Mouse (Mus musculus): Measurements from ENCODE around the gene Tnrc18. TPM values are rescaled to one million over a fixed set of nuclear protein-coding genes. Genes with fewer than 3 reads are reported as not detected.
"Not testable (repeated sequence)": the region's sequence is repeated elsewhere in the genome, so short reads cannot be mapped to it uniquely, and the experiment has no call there.

Tnrc18 gene
- total and polyA plus RNA-seq, 2 experiments from 2014 or later = 19.9 to 137 TPM

DNA sequence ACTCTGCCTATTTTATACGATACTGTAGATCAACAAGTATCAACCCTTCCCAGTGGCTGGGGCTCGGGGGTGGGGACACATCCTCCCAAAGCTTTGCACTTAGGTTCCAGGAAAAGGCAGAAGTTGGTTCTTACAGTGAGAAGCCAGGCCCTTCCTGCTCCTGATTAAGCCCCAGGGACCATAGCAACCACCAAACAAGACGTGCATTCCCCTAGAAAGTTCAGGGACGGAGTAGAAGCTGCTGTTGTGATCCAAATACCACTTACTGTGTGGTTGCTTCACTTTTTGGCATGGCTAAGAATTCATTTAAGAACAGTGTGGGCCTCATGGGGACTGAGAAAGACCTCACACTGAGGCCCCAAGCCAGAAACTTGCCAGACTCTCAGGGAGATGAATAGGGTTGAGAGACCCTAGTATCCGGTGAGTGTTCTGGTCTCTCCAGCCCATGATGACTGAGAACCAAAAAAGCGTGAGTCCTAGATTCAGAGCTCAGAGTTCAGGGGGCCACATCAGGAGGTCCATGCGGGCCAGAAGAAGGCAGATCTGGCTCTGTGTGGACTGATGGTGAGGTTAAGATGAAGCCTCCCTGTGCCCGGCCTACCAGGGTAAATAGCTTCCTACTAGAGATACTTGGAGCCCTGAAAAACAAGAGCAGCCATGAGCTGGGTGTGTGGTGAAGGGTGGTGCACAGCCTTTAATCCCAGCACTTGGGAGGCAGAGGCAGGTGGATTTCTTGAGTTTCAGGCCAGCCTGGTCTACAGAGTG, 24.1 kb upstream of the Tnrc18 start:
- no peaks in the 10 kb centered on the region for H3K4me1 ChIP-seq (ENCODE audit: insufficient read depth, low read length)
- 59% methylated on average over 8 of the region's 8 CpGs for WGBS
- H3K9me3 ChIP-seq (ENCODE audit: low read length) = no peaks in the 10 kb centered on the region
- H3K27me3 ChIP-seq (ENCODE audit: insufficient read depth, low read length) = no peaks in the 10 kb centered on the region
- no peak overlapping the region for H3K4me3 ChIP-seq (ENCODE audit: low read length)
- H3K4me2 ChIP-seq (ENCODE audit: low read depth, low read length) = no peak overlapping the region
- TF ChIP-seq CTCF (IDR thresholded peaks at IDR 0.05; ENCODE audit: low read depth) = no peak
- H3K9ac ChIP-seq (replicated peaks; ENCODE audit: low read length) = no peak overlapping the region
- peak; percentile 20 for DNase-seq (ENCODE audit: low spot score)
- peak overlapping the region; percentile 48; the same call in 1 of the 2 replicates for H3K27ac ChIP-seq
- peak; percentile 58; the same call in 1 of the 2 replicates for ATAC-seq
- no peaks in the 10 kb centered on the region for H3K36me3 ChIP-seq (ENCODE audit: insufficient read depth, low read length)

GRCm38 (mm10) chr5:142837427-142837826, 20.0 kb upstream of the Tnrc18 start:
- ATAC-seq; H3K4me3 ChIP-seq (ENCODE audit: low read length); H3K4me1 ChIP-seq (ENCODE audit: insufficient read depth, low read length); H3K27ac ChIP-seq; H3K27me3 ChIP-seq (ENCODE audit: insufficient read depth, low read length); H3K9me3 ChIP-seq (ENCODE audit: low read length); H3K4me2 ChIP-seq (ENCODE audit: low read depth, low read length); H3K9ac ChIP-seq (replicated peaks; ENCODE audit: low read length); DNase-seq (ENCODE audit: low spot score); H3K36me3 ChIP-seq (ENCODE audit: insufficient read depth, low read length): not testable (repeated sequence)
- WGBS = 92% methylated on average over 2 of the region's 2 CpGs

DNA sequence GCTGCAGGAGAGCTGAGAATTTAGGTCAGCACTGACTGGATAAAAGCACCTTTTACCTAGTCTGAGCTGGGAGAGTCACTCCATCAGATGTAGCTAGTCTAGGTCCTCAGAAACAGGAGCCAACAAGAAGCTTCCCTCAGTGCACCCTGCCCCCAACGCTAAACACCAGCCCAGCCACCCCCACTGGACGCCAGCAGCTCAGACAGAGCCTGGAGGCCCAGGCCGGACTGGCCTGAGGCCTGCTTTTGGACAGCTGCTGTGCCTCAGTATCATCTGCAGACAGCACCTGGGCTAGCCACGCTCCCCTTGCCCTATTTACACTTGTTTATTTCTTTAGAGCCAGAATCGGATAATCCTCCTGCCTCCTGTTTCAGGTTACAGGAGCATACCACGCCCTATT, 19.4 kb upstream of the Tnrc18 start:
- H3K27ac ChIP-seq = no peak overlapping the region
- 74% methylated on average over 6 of the region's 6 CpGs for WGBS
- H3K4me1 ChIP-seq (ENCODE audit: insufficient read depth, low read length) = no peaks in the 10 kb centered on the region
- H3K4me3 ChIP-seq (ENCODE audit: low read length) = no peak overlapping the region
- no peaks in the 10 kb centered on the region for H3K9me3 ChIP-seq (ENCODE audit: low read length)
- H3K27me3 ChIP-seq (ENCODE audit: insufficient read depth, low read length) = no peaks in the 10 kb centered on the region
- no peaks in the 10 kb centered on the region for H3K36me3 ChIP-seq (ENCODE audit: insufficient read depth, low read length)
- DNase-seq (ENCODE audit: low spot score) (no peak), ATAC-seq (no peak)
- TF ChIP-seq CTCF (IDR thresholded peaks at IDR 0.05; ENCODE audit: low read depth) = no peak
- no peak overlapping the region for H3K4me2 ChIP-seq (ENCODE audit: low read depth, low read length)
- no peak overlapping the region for H3K9ac ChIP-seq (replicated peaks; ENCODE audit: low read length)

GRCm38 (mm10) chr5:142833646-142834438, 16.4 kb upstream of the Tnrc18 start:
- H3K27ac ChIP-seq = no peak overlapping the region
- no peak overlapping the region for H3K9ac ChIP-seq (replicated peaks; ENCODE audit: low read length)
- DNase-seq (ENCODE audit: low spot score) (no peak), ATAC-seq (no peak)
- no peaks in the 10 kb centered on the region for H3K36me3 ChIP-seq (ENCODE audit: insufficient read depth, low read length)
- 79% methylated on average over 8 of the region's 8 CpGs for WGBS
- no peaks in the 10 kb centered on the region for H3K4me1 ChIP-seq (ENCODE audit: insufficient read depth, low read length)
- no peaks in the 10 kb centered on the region for H3K27me3 ChIP-seq (ENCODE audit: insufficient read depth, low read length)
- TF ChIP-seq CTCF (IDR thresholded peaks at IDR 0.05; ENCODE audit: low read depth) = no peak
- no peak overlapping the region for H3K4me2 ChIP-seq (ENCODE audit: low read depth, low read length)
- H3K9me3 ChIP-seq (ENCODE audit: low read length) = no peaks in the 10 kb centered on the region
- H3K4me3 ChIP-seq (ENCODE audit: low read length) = no peak overlapping the region

DNA sequence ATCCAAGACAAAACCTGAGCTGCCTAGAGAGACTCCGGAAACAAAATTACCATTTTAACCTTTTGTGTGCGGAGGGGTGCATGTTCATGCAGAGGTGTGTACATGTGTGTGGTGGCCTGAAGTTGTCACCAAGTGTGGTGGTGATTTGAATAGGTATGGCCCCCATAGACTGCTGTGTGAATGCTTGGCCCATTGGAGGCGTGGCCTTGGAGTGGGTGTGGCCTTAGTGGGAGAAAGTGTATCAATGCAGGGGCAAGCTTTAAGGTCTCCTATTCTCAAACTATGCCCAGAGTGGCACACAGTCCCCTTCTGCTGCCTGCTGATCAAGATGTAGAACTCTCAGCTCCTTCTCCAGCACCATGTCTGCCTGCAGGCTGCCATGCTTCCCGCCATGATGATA, 8.7 kb upstream of the Tnrc18 start:
- no peak for DNase-seq (ENCODE audit: low spot score)
- H3K27ac ChIP-seq = no peak overlapping the region
- H3K9ac ChIP-seq (replicated peaks; ENCODE audit: low read length) = no peak overlapping the region
- no peak overlapping the region for H3K4me3 ChIP-seq (ENCODE audit: low read length)
- peaks cover 12% of the 10 kb centered on the region; the same call in 1 of the 2 replicates for H3K4me1 ChIP-seq (ENCODE audit: insufficient read depth, low read length)
- H3K36me3 ChIP-seq (ENCODE audit: insufficient read depth, low read length) = no peaks in the 10 kb centered on the region
- 79% methylated on average over 4 of the region's 4 CpGs for WGBS
- no peak for TF ChIP-seq CTCF (IDR thresholded peaks at IDR 0.05; ENCODE audit: low read depth)
- no peak overlapping the region for H3K4me2 ChIP-seq (ENCODE audit: low read depth, low read length)
- H3K9me3 ChIP-seq (ENCODE audit: low read length) = no peaks in the 10 kb centered on the region
- H3K27me3 ChIP-seq (ENCODE audit: insufficient read depth, low read length) = no peaks in the 10 kb centered on the region
- ATAC-seq = no peak

- DNase-seq (ENCODE audit: low spot score) (no peak), ATAC-seq (no peak)
- no peak overlapping the region for H3K9ac ChIP-seq (replicated peaks; ENCODE audit: low read length)
- peak overlapping the region; percentile 4; the same call in 1 of the 2 replicates for H3K27ac ChIP-seq
- no peaks in the 10 kb centered on the region for H3K9me3 ChIP-seq (ENCODE audit: low read length)
- H3K27me3 ChIP-seq (ENCODE audit: insufficient read depth, low read length) = no peaks in the 10 kb centered on the region
- peaks cover 12% of the 10 kb centered on the region; the same call in 1 of the 2 replicates for H3K4me1 ChIP-seq (ENCODE audit: insufficient read depth, low read length)
- H3K4me3 ChIP-seq (ENCODE audit: low read length) = no peak overlapping the region
- no peak for TF ChIP-seq CTCF (IDR thresholded peaks at IDR 0.05; ENCODE audit: low read depth)
- no peaks in the 10 kb centered on the region for H3K36me3 ChIP-seq (ENCODE audit: insufficient read depth, low read length)
- no peak overlapping the region for H3K4me2 ChIP-seq (ENCODE audit: low read depth, low read length)
- 80% methylated on average over 5 of the region's 5 CpGs for WGBS
These were observed 8.2 kb upstream of the Tnrc18 start for GRCm38 (mm10) chr5:142825665-142826064.

Measured in hindbrain, postnatal 0 days (tissue).